Mouse (Mus musculus) embryonic fibroblast, embryonic 13.5 days (primary cell): ENCODE data around the gene Osgep.

ENCODE experiments used
- CTCF ChIP-seq: IDR thresholded peaks from 2 replicates; pipeline ENCODE4 v1.5.1; 2011; ENCODE audit warnings: mild to moderate bottlenecking, control low read depth, low read length, moderate library complexity, borderline replicate concordance; ENCODE audit not compliant: insufficient read depth
- POLR2A ChIP-seq: IDR thresholded peaks from 2 replicates; pipeline ENCODE4 v1.6.1; 2011; ENCODE audit warnings: low read depth, mild to moderate bottlenecking, control low read depth, low read length, moderate library complexity

DNA sequence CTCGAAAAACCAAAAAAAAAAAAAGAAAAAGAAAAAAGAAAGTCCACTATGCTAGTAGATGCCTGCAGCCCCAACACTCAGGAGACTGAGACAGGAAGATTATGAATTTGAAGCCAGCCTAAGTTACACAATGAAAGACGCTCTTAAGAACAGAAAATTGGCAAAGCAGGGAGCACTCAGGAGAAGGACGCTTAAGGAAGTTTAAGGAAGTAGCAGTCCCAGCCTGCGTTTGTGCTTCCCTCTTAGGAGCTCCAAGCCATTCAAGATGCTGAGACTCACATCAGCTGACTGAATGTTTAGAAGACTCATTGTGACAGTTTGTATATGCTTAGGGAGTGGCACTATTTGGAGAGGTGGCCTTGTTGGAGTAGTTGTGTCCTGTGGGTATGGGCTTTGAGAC is 16.6 kb downstream of the Osgep start:
- TF ChIP-seq CTCF (no peak), POLR2A (no peak)
